Mouse (Mus musculus): ENCODE results near the gene C1qb. TPM values are rescaled to one million over a fixed set of nuclear protein-coding genes. Genes with fewer than 3 reads are reported as not detected.

The C1qb gene
- polyA plus RNA-seq, 1 experiment, result 129 TPM

DNA sequence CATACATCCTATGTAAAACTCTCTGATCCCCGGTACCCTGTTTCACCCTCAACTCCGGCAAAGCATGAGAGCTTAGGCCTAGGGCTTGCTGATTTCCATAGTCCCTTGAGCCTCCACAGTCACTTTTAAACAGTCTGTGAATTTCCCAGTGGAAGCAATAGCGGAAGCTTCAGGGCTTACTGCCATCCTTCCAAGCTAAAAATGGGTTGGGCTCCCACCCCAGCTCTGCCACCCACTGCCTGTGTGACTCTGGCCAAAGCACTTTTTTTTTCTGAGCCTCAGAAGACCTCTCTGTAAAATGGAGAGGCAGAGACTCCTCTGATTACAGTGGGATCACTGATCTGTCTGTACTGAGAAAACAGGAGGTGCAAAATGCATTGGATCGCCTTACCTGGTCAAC is 37.4 kb downstream of the C1qb start:
- peak in 1 of 2 experiments; percentile 67 for DNase-seq (ENCODE audit: extremely low spot score in 1 of 2, low spot score in 1 of 2)

DNA sequence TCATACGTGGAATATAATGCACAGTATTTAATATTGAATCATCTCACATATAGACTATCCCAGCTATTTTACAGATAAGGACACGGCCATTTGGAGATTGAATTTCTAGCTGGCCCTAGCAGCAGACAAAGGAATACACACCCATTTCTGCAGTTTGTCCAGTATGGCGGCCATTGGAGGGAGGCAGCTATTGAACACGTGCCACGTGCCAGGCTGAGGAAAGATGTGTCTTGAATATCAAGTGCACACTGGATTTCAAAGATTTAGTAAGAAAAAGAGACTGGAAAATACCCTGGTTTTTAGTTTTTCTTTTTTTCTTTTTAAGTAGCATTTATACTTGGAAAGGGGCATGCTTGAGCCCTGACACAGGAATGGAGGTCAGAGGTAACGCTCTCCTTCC is 38.8 kb downstream of the C1qb start:
- DNase-seq (ENCODE audit: extremely low spot score in 1 of 2, low spot score in 1 of 2), result no peak

GRCm38 (mm10) chr4:136842802-136843201 is 43.2 kb downstream of the C1qb start:
- no peak for DNase-seq (ENCODE audit: extremely low spot score in 1 of 2, low spot score in 1 of 2)

DNA sequence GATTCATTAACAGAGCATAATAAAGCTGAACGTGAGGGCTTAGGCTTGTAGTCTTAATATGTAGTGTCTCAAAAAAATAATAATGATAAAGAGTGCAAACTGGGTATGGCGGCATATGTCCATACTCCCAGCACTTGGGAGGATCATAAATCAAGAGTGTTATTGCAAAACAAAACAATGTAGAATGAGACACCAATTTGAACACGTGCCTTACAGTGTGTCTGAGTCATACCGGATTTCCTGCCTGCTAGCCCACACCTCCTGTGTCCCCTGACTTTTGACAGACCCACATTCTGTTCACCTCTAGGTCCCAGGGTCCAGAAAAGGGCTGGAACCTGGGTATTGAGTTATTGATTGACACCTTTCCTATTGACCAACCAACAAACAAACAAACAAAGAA is 44.0 kb downstream of the C1qb start:
- no peak for DNase-seq (ENCODE audit: extremely low spot score in 1 of 2, low spot score in 1 of 2)

GRCm38 (mm10) chr4:136841056-136841455 is 44.9 kb downstream of the C1qb start:
- DNase-seq (ENCODE audit: extremely low spot score in 1 of 2, low spot score in 1 of 2), result peak; percentile 33 to 92

DNA sequence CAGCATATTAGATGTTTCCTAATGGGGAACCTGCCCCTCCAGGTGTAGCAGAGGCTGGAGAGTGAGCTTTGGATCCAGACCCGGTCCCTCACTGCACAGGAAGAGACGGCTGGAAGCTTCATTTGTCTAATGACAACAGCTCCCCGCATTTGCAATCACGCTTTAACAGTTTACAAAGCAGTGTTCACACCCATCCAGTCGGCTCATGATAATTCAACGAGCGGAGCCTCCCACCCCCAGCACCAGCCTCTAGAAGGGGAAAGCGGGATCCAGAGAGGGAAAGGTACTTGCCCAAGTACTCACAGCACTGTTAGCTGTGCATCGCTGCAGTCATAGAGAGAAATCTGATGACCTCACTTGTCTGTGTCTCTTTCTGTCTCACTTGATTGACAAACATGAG is 47.5 kb downstream of the C1qb start:
- DNase-seq (ENCODE audit: extremely low spot score in 1 of 2, low spot score in 1 of 2), result peak in 1 of 2 experiments; percentile 25

DNA sequence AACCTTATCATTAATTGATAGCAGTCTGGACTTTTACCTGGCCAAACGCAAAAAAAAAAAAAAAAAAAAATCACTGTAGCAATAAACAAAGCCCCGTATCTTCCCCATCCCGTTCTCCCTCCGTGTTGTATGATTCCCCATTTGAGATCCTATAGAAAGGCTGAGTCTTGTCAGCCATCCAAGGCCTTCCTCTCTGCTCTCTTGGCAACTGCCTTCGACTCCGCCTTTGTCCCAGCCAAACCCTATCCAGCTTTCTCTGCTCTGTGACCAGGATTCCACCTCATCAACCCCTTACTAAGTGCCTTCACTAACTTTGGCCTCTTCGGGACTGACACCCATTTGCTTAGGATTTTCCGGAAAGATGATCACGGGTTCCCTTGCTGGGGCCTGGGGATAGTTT is 48.0 kb downstream of the C1qb start:
- no peak for DNase-seq (ENCODE audit: extremely low spot score in 1 of 2, low spot score in 1 of 2)

DNA sequence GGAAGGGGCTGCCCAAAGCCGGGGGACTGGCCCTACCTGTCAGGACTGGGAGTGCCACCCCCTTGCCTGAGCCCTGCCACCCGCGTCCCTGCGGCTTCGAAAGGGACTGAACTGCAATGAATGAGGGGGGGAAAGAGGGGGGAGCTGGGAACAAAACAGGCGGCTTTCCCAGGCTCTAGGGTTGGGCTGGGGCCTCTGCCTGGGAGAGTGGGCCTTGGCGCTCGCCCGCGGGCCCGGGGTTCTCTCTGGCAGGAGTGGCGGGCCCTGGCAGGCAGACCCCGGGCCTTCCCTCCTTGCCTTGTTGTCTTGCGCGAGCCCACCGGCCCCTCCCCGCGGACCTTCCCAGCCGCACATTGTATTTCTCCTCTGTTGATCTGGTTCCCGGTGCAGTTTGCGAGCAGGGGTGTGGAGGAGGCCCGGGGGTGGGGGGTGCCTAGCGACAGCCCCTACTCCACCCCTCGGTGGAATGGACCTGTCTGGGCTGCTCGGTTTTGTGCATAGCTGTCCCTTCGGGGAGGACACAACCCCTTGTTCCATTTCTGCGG is 49.5 kb downstream of the C1qb start:
- DNase-seq (ENCODE audit: extremely low spot score in 1 of 2, low spot score in 1 of 2), result no peak

- peak in 1 of 2 experiments; percentile 74 for DNase-seq (ENCODE audit: extremely low spot score in 1 of 2, low spot score in 1 of 2)
These were observed 50.2 kb downstream of the C1qb start, which contains the start of gene Ephb2 for GRCm38 (mm10) chr4:136835621-136836386. Gene Ephb2, minus strand, starts transcription at chr4:136835988.

- peak in 1 of 2 experiments; percentile 23 for DNase-seq (ENCODE audit: extremely low spot score in 1 of 2, low spot score in 1 of 2)
These were observed 51.0 kb downstream of the C1qb start for GRCm38 (mm10) chr4:136834815-136835620.

DNA sequence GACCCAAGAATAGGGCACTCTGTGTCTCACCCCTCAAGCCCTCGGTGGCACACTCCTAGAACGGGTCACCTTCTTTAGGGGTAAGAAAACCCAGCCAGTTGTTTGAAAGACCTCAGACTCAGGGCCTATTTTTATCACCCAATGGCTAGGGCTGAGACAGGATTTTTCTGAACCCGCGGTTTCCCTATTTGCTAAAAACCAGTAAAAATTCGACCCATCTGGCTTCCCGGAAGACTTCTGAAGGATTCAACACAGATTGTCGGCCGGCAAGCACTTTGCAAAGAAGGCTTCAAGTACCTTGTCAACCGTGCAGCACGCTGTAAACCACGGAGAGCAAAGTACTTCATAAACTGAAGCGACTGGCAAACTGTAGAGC is 51.6 kb downstream of the C1qb start:
- DNase-seq (ENCODE audit: extremely low spot score in 1 of 2, low spot score in 1 of 2), result no peak

- DNase-seq (ENCODE audit: extremely low spot score in 1 of 2, low spot score in 1 of 2), result no peak
These were observed 52.2 kb downstream of the C1qb start for GRCm38 (mm10) chr4:136833619-136834351.

DNA sequence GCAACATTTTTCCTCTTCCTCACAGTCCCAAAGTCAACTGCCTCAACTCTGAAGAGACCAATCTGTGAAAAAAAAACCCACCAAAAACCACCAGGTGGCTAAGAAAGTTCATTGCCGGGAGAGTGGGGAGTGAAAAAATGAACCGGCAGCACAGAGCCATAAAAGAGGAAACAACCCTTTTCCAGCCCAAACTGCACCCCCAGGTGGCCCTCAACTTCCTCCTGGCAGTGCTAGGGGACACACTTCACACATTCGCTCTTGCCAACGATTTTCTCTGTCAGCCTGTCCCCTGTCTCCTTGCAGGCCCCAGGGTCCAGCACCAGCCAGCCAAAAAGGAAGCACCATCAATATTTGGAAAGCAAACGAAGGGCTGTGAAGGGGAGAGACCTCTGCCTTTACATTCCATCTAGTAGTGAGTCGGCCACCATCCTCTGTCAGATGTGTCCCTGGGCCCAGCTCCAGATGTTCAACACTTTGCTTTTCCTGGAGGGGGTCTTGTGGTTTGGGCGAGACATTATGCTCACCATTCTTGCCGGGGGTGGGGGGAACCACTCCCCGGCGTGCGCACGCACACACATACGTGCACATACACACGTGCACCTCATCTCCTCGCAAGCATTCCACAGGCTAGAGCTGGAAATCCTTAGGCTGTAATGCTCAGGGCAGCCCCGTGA is 53.3 kb downstream of the C1qb start:
- no peak for DNase-seq (ENCODE audit: extremely low spot score in 1 of 2, low spot score in 1 of 2)

DNA sequence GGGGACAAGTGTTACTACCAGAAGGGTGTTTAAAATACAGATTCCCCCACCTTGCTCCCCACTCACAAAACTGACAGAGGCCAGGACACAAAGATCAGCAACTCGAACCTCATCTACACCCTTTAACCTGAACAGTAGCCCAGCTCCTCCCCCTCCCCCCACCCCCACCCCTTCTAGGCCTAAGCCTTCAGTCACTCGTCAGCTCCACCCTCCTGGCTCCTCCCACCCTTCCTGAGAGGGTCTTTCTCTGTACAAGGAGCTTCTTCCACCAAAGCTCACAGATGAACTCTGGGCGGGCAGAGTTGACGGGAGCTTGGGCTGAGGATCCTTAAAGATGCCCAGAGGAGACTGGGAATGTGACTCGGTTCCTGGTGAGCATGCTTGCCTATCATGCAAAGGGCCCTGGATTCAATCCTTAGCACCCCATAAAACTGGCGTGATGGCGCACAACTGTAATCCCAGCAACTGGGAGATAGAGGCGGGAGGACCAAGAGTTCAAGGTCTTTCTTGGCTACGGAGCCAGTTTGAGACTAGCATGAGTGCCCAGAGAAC is 55.6 kb downstream of the C1qb start:
- no peak for DNase-seq (ENCODE audit: extremely low spot score in 1 of 2, low spot score in 1 of 2)

Other genes starting within 250 kb of the C1qb start
- gene Ephb2, start 50.2 kb downstream of the C1qb start, polyA plus RNA-seq (2012; rRNA removed), result 7.3 and 8.9 TPM in 2 replicates
- gene C1qc, start 6.9 kb upstream of the C1qb start, polyA plus RNA-seq (2012; rRNA removed), result 58.3 and 84.6 TPM in 2 replicates
- 67.6 and 92.8 TPM in 2 replicates for gene C1qa, start 12.6 kb upstream of the C1qb start, polyA plus RNA-seq (2012; rRNA removed)
- gene Epha8, start 70.6 kb upstream of the C1qb start, polyA plus RNA-seq (2012; rRNA removed), result 5.1 and 6.4 TPM in 2 replicates
- gene Zbtb40, start 162.6 kb upstream of the C1qb start, polyA plus RNA-seq (2012; rRNA removed), result 7.4 and 7.5 TPM in 2 replicates